Mouse (Mus musculus) T-cell, adult 2 months (primary cell): ENCODE results near the gene Suco.

Experiments used
- DNase-seq: peaks from one replicate; pipeline ENCODE4 v3.0.0; 2022; ENCODE audit warnings: low spot score

The Suco gene

DNA sequence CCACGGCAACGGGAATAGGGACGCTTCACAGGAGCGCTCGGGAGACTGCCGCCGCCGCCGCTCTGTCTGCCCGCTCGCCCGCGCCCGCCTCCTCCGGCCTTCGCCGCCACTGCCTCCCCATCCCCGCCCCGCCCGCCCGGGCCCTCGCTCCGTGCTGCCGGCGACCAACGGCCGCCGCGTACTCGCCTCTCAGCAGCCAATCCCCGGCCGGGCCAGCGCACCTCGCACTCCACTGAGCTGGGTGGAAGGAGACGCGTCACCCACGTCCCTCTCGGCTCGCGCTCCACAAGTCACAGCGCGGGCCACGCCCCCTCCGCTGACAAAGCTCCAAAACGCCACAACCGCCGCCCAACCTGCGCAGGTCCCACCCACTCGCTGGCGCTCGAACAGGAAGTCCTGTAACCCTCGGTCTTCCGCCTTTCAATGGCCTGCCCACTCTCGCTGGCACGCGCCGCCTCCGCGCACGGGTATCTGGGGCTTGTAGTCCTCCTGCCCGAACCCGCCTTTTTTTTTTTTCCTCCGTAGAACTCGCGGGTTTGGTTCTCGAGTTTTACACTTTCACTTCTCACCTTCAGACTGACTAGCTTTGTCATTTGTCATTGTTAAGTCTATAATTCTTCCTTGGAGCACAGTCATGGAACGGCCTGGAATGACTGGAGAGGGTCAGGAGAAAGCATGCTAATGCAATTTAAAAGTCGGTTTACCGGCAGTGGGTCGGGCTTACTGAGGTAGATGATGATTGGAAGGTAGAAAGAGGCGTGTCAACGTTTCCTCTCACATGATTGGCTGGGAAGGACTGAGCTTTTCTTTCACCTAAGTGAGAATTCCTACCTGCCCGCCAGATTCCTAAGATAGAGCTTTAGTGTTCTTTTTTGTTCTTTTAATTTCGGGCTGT, at the start of gene Suco:
Suco (minus strand) TSS at position 130 of the 895 bp plus-strand sequence.
- DNase-seq, result peak; percentile 100

DNA sequence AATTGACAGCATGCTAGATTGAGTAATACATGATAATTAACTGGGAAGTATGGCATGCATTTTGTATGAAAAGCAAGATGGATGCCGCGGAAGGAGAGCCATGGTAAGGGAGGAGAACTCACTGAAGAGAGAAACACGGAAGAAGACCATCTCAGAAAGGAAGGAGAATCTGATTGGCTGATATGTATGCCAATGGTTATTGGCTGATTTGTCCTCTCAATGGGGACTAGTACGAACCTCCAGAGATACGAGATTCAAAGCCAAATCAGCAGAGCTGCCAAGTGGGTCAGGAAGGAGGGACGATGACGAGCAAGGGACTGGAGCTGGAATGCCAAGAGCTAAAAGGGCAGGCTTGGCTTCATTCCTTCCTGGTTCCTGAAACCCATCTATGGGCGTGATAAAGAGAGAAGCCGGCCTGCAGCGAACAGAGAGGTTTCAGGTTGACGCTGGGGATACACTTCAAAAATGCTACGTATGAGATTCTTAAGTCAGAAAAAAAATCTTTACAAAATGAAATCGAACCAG, 48.9 kb upstream of the Suco start:
- DNase-seq, result no peak

DNA sequence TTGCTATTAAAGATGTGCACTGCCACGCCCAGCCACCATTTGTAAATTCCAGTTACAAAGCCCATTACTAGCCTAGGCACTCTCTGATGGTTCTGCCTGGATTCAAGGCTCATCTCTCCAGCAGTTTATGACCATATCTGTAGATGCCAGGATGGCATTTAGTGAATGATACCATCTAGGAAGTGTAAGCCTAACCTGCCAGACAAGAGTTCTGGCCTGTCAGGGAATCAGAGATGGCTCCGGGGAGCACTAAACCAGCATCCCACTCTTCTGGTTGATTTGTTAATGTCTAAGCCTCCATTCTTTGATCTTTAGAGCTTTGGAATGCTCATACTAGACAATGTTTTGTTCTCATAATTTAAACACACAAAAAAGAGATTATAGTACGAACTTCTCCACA, 47.8 kb upstream of the Suco start:
- no peak for DNase-seq

DNA sequence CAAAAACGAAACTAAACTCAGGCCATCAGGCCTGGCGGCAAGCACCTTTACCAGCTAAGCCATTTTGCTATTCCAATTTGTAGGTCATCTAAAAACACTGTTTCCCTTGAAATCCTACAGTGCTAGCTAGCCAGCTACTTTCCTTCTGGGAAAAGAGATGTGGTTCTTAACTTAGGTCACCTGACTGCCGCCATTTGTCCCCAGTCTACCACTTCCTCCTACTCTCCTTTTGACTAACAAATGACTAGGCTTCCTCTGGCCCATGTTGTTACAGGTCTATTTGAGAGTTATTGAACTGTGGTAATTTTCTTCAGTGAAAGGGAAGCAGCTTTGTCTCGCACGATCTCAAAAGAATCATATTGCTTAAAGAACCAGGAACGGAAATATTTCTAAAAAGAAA, 45.4 kb upstream of the Suco start:
- DNase-seq, result no peak

DNA sequence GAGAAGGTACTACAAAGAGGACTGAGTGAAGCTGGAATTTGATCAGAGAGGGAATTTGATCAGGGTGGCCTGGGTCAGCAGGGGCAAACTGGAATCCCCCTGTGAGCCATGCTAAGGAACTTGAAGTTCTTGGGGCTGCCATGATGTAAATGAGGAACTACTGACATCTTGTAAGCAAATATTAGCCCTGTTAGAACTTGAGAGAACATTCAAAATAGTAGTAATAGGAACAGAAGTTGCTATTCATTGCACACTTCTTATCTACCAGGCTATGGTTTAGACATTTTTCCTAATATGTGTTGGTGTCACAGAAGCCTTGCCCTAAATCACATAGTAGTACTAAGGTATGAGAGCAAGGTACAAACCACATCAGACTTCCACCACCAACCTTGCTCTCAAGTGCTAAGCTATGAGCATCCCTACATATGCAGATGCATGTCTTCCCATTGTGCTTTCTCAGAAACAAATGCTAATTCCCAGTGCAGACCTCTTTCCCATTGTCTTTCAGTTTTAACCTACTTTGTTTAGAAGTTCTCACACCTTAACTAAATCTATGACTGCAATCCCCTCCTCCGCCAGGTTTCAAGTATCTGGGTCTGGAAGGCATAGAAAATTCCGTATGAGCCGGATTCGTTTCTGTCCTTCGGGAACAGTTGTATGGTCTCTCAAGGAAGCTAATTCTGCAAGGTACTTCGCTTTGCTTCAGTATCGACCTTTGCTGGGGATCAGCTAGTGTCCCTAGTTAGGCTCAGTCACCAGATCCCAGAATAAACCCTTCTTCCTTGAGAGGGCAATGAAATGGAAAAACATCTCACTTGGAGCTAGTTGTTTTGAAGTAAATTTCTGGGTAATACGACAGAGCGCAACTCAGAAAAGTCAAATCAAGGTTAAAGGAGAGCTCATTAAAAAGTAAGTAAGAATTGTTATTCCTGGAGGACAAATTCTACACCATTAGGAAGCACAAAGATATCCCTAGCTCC, 44.3 kb upstream of the Suco start:
- DNase-seq, result no peak

DNA sequence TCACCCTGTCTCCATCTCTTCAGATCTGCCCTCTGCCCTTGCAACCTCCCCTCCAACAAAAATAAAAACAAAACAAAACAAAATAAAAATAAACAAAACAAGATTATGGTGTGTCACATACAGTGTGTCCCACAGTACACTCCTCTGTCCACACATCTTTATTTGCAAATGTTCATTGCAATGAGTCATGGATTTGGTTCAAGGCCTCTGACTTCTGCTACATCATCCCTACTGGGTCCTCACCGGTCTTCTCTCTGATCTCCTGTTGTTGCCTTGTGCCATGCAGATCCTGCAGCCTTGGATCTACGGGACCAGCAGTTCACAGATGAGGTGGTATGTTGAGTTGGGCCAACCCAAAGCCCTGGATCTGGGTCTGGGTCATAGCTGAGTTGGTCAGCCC, 43.1 kb upstream of the Suco start:
- DNase-seq, result no peak

DNA sequence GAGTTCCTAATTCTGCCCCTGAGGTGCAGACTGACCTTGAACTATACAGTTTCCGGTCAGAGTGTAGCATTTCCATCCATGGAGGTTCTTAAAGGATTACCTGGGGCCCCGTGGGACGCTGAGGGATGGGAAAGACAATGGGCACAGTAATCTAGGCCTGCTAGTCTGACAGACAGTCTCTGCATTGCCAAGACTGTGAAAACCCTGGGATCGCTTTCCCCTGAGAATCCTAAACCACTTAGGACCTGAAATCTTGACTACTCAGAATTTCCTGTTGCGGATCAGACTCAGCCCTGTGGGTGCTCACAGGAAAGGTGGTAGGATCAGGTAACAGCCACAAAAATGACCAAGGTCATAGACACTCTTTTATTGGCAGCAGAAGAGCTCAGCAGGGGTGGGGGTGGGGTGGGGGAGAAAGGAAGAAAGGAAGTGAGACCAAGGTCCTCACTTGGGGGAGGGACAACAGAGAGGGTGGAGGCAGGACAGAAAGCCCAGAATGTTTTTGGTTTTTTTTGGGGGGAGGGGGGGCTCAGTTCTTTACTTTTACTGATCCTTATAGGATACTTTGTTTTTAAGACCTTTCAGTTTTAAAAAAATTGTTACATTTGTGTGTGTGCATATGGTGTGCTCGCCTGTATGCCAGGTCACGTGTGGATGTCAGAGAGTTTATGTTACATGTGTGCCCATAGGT, 42.3 kb upstream of the Suco start:
- no peak for DNase-seq

DNA sequence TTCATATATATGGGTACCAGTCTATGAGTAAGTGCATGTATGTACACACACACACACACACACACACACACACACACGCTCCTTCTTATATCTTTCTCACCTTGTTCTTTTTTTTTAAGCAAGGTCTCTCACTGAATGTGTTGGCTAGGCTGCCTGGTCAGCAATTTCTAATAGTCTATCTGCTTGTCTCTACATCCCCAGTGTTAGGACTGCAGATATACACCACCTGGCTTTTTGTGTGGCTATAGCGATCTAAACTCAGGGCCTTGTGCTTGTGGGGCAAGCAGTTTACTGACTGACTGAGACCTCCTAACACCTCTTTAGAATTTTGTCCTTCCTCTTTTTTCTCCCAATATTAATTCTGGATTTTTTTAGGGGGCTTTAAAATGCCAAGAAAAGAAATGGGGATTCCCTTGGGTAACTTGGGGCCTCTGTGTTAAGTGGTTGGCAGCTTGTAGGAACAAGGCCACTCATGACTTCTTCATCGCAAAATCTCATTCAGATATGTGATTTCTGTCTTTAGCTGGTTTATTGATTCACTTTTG, 41.5 kb upstream of the Suco start:
- DNase-seq, result no peak

DNA sequence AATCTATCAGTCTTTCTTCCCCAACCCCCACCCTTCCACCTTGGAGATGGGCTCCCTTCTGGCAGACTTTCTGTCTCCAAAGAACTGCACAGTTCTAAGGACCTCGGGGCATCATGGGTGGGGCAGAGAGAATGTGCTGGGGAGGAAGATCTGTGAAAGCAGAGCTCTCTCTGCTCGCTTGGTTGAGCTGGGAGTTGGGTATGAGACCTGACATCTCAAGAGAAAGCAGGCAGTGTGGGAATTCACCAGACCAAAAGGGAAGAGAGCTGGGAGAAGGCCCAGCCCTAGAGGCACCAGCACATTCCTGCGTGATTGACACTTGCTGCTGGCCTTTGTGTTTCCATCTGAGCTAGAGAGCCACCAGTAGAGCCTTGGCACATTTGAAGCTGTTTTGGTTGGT, 39.6 kb upstream of the Suco start:
- no peak for DNase-seq

DNA sequence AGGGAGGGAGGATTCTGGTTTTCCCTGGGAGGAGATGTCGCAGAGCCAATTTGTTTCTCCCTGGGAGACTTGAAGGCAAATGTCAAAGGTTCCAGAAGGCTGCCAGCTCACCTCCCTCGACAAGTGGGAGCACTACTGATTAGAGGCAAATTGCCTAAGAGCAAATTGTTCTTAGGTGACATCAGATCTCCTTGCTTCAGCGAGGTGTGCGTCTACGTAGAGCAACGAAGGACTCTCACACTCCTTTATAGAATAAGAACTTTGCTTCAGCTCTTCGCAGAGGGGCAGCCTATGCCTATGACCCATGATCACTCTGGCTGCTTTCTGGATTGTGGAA, 37.1 kb upstream of the Suco start:
- DNase-seq, result no peak

DNA sequence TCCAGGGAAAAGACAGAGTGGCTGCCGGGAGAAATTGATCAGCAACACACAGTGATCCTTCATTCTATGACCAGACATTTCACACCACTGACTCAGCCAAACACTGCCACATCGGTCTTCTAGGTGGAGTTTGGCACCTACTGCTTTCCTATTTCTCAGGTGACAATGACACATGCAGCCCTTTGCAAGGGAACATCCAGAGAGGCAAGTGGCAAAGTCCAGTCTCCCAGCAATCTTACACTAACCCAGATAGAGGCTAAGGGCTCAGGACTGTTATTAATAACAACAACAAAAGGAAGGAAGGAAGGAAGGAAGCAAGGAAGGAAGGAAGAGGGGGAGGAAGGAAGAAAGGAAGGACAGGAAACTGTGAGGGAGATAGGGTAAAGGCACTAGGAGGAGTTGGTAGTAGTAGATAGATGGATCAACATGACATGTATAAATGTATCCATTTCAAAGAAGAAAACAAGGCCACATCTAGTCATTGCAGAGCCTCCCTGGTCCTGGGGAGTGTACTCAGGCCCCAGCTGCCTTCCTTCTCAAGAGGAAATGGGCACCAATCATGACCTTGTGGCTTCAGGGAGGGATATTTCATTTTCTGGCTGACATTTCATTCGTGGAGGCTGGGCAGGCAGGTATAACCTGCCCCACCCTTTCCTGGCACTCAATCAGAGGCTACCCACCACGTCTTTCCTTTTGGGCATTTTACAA, 36.6 kb upstream of the Suco start:
- no peak for DNase-seq

DNA sequence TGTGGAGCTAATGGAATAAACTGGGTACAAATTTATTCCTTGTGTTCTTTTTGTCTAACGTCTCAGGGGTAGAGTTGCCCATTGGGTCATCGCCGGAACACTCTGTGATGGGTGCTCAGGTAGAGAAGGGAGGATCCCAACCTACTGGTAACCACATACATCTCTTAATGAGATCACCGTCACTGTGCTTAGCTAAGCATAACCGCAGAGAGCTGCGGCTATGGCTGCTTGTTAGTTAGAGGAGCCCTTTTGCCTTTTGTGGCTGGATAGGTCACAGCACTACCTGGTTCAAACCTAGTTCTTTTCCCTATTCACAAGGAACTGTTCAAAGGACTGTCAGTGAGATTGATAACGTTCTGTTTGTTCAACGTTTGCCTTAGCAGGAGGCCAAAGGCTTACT, 32.6 kb upstream of the Suco start:
- no peak for DNase-seq

DNA sequence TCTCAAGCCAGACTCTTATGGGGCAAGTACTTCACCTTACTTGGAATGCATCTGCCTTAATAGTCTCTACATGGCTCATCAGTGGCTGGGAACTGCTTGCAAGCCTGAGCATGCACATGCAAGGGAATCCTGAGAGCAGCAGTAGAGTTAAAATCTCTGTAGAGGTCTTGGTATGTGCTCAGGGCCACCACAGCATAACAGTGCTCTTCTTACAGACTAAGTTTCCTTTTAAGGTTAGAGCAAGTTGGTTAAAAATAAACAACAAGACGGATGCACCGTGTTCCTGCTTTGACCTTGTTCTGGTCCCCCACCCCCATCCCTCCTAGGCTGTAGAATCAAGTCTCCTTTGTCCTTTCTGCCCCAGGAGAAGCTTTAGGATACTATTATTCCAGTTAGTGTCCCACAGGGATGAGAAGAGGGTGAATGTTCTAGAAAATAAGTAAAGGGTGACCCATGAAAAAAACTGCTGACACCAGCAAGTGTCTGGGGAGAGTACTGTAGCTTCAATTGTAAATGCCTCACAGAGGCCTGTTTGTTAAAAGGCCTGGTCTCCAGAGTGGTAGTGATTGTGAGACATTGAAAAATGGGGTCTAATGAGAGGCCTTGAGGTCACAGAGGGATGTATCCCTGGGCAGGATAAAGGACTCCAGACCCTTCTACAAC, 31.4 kb upstream of the Suco start:
- no peak for DNase-seq

DNA sequence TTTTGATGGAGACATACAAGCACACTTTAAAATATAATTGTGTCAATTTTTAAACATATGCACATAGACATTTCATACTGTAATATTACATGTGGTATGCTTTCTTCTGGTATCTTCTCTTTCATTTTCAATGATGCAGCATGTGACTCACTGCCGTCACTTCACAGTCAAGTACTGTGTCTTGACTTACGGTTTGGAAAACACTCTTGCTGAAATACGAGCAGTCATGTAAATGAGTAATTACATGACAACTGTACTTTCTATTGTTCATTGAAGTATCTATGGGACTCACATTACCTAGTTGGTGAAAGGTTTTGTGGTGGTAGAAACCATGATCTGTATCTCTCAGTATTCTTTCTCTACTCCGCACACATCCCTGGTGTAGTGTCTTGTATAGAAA, 30.6 kb upstream of the Suco start:
- no peak for DNase-seq

DNA sequence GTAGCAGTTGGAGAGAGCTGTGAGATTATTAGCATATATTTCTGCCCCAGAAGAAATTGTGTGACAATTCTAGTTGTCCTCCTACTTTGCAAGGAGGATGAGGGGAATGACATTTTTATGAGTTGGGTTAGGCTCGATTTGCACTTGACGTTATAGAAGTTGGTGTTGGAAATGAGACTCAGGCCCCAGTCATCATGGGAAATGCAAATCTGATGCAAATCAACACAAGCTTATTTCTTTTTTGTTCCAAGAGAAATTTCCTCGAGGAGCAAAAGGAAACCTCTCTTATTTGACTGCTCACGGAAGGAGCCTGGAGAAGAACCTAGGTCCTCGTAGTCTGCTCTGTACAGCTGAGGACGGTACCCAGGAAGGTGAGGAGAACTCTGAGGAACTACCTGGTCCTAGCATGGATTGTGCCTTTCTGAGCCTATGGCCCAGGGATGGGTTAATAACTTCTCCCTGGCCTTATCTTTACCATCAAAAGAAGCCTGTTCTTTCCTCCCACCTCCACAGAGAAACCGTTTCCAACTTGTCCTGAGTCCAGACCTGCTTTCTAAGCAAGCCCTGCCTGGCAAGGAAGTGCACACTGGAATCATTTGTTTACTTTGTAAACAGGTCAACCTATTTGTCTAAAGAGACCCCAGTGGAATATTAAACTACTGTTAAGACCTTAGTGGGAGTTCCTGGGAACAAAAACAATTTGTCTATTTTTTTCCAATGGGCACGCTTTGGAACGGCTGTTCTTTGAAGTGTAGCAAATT, 26.4 kb upstream of the Suco start:
- no peak for DNase-seq

DNA sequence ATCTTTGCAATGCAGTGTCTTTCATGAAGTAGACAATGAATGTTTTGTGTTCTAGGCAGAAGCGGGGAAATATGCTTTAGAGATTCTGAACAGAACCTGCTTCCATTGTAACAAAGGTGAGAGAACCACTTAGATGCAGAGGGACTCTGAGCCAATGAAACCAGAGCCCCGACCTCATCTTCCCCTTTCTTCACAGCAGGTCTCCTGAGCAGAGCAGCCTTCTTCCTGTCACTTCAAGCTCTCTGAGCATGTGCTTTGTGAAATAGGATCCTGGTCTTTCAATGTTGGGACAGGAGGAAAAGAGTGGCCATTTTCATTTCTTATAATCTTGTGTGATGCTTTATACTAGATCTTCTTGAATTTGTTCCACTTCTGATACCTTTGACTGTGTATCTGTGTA, 23.6 kb upstream of the Suco start:
- DNase-seq, result no peak

DNA sequence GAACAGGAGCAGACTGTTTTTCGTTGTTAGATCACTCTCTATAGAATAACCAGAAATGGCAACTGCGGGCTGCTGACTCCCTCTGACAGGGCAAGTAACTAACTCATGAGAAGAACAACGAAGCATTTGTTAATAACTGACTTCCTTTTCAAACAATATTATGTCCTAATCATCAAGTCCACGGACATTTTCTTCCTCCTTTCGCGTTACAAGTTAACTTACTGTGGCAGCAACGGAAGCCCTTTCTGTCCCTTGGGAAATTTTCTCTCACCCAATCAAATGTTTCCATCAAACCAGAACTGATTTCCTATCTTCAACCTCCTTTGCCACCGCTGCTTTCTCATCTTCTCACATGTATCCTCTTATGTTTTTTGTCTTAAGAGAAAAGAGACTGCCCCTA, 20.8 kb upstream of the Suco start:
- no peak for DNase-seq

DNA sequence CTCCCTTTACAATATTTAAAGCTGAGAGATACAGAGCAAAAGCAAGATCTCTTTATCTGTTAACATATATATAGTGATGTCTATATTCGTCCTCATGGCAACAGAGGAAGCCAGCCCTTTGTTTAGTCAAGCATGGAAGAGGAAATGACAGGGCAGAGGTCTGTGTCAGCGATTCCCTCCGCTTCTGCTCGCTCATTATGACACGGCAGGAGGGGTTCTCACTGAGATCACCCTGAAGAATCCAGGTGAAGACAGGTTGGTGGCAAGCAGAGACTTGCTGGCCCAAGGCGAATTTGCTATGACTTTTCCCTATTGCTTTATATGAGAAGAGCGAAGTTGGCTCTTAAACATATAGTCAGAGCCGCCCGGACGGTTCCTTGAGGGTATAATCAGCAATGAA, 19.6 kb upstream of the Suco start:
- DNase-seq, result no peak

DNA sequence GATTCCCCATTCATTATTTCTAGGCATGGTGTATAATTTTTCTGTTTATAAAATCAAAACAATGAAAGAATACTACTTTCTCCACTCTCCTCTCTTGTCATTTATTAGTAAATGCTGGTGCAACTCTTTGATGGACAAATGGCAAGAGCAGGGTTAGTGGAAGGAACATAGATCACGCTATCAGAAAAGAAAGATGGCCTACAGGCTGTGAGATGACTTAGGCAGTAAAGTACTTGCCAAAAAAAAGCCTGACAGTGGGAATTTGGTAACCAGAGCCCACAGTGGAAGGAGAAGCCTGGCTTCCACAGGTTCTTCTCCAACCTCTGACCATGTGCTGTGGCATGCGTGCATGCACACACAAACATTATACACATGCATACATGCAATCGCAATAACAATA, 18.5 kb upstream of the Suco start:
- DNase-seq, result no peak

DNA sequence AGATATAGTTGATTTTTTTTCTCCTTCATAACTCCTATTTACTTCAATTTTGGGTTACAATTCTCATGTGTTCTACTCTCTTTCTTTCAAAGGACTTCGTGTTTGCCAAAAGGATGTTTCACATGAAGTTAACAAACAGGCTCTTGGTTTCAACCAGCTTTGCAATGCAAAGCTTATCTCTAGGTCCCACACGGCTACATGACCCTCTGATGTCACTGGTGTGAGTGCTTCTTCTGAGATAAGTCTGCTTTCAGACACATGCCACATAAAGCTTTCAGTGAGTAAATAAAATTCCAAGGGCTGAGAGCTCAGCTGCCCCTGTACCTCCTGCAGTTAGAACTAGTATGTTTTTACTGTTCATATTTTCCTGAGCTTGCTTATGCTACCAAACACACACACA, 18.1 kb upstream of the Suco start:
- DNase-seq, result no peak
